Mouse (Mus musculus) heart, postnatal 0 days (tissue): ENCODE measurements around the gene Tulp2. TPM values are rescaled to one million over a fixed set of nuclear protein-coding genes. Genes with fewer than 3 reads are reported as not detected.

Experiments
- ATAC-seq: fragments of 200-750 bp; cut with Nextera tagmentation; 2 replicates; pipeline ENCODE4 v1.8.0; 2017; ENCODE audit warnings: low read depth, moderate number of reproducible peaks, moderate library complexity; ENCODE audit not compliant: insufficient read depth
- DNase-seq: peaks from one replicate; pipeline ENCODE4 v3.0.0-alpha.2; 2016; ENCODE audit warnings: low spot score
- H3K27ac ChIP-seq: fragments of 300-500 bp; sonication (generic); 2 replicates; pipeline ENCODE4 v1.5.1; 2014; ENCODE audit warnings: low read depth, mild to moderate bottlenecking
- H3K27me3 ChIP-seq: fragments of 300-500 bp; sonication (generic); 2 replicates; pipeline ENCODE4 v1.6.1; 2014; ENCODE audit warnings: low read length, mixed read lengths; ENCODE audit not compliant: control insufficient read depth, insufficient read depth
- H3K36me3 ChIP-seq: fragments of 300-500 bp; sonication (generic); replicated peaks from 2 replicates; pipeline ENCODE4 v1.6.1; 2014; ENCODE audit warnings: low read length, mixed read lengths; ENCODE audit not compliant: control insufficient read depth, insufficient read depth
- H3K4me1 ChIP-seq: fragments of 300-500 bp; sonication (generic); 2 replicates; pipeline ENCODE4 v1.6.1; 2014; ENCODE audit warnings: antibody characterized with exemption; ENCODE audit not compliant: control insufficient read depth, insufficient read depth
- H3K4me2 ChIP-seq: fragments of 300-500 bp; sonication (generic); 2 replicates; pipeline ENCODE4 v1.6.1; 2014; ENCODE audit warnings: low read depth, mild to moderate bottlenecking, low read length, moderate library complexity
- H3K4me3 ChIP-seq: fragments of 300-500 bp; sonication (generic); 2 replicates; pipeline ENCODE4 v1.5.1; 2014; ENCODE audit warnings: low read depth, low read length
- H3K9ac ChIP-seq: fragments of 300-500 bp; sonication (generic); replicated peaks from 2 replicates; pipeline ENCODE4 v1.6.1; 2014; ENCODE audit warnings: low read depth, low read length, mixed read lengths
- H3K9me3 ChIP-seq: fragments of 300-500 bp; sonication (generic); replicated peaks from 2 replicates; pipeline ENCODE4 v1.6.1; 2016; ENCODE audit warnings: low read length; ENCODE audit not compliant: control insufficient read depth
- CTCF ChIP-seq: IDR thresholded peaks from 2 replicates; pipeline ENCODE4 v1.5.1; 2016; ENCODE audit warnings: antibody characterized with exemption, control low read depth, low read depth
- EP300 ChIP-seq: IDR thresholded peaks from 2 replicates; pipeline ENCODE4 v1.6.1; 2016; ENCODE audit warnings: antibody characterized with exemption, low read depth
- WGBS: fragments of 180-500 bp; shearing (Covaris S2); extraction: QIAGEN DNeasy Blood & Tissue Kit; methylation state at CpG from one replicate; pipeline ENCODE4 v1.1.7; 2014; 5-methylcytosine and 5-hydroxymethylcytosine counted together
- polyA plus RNA-seq: library from polyadenylated mRNA; unstranded; fragments of >200 nt; fragmentation: Nextera tagmentation; extraction: Ambion mirVana; gene quantifications from 2 replicates; pipeline ENCODE4 v1.2.1, GENCODE M21; 2015
- total RNA-seq: library from RNA; depleted of rRNA; stranded (reverse); fragments of >200 nt; gene quantifications from 2 replicates; pipeline ENCODE4 v1.2.3, GENCODE M21; 2014; ENCODE audit warnings: low replicate concordance

Tulp2 gene
- total and polyA plus RNA-seq, 2 experiments from 2014 or later, result 0.20 TPM; not detected in 1

- no peak for DNase-seq
- TF ChIP-seq CTCF (no peak), EP300 (no peak)
- Histone ChIP-seq H3K36me3 (no peaks in the 10 kb centered on the region), H3K4me2 (no peak overlapping the region), H3K27me3 (no peaks in the 10 kb centered on the region), H3K27ac (no peak overlapping the region), H3K4me3 (no peak overlapping the region), H3K9ac (no peak overlapping the region), H3K9me3 (no peaks in the 10 kb centered on the region), H3K4me1 (no peaks in the 10 kb centered on the region)
- 45% methylated on average over 6 of the region's 6 CpGs for WGBS
- no peak for ATAC-seq
Observed at GRCm38 (mm10) chr7:45558907-45559306, 77.2 kb downstream of the Tulp2 start.

- ATAC-seq (no peak), DNase-seq (no peak)
- WGBS, result 75% methylated on average over 7 of the region's 7 CpGs
- Histone ChIP-seq H3K27ac (no peak overlapping the region), H3K4me2 (no peak overlapping the region), H3K27me3 (no peaks in the 10 kb centered on the region), H3K9me3 (no peaks in the 10 kb centered on the region), H3K36me3 (no peaks in the 10 kb centered on the region), H3K4me3 (no peak overlapping the region), H3K9ac (no peak overlapping the region), H3K4me1 (no peaks in the 10 kb centered on the region)
- TF ChIP-seq CTCF, result no peak
Observed at GRCm38 (mm10) chr7:45560241-45560640, 78.6 kb downstream of the Tulp2 start.

GRCm38 (mm10) chr7:45560843-45561623 lies 79.4 kb downstream of the Tulp2 start:
- Histone ChIP-seq H3K36me3 (no peaks in the 10 kb centered on the region), H3K4me3 (no peak overlapping the region), H3K27me3 (no peaks in the 10 kb centered on the region), H3K4me2 (no peak overlapping the region; the same call in 1 of the 2 replicates), H3K9me3 (no peaks in the 10 kb centered on the region), H3K9ac (no peak overlapping the region), H3K27ac (no peak overlapping the region), H3K4me1 (no peaks in the 10 kb centered on the region)
- DNase-seq, result peak; percentile 50
- ATAC-seq, result peak; percentile 71
- WGBS, result 19% methylated on average over 17 of the region's 17 CpGs
- TF ChIP-seq EP300 (no peak), CTCF (peak; percentile 90)

- no peak overlapping the region for H3K4me3 ChIP-seq
- H3K4me2 ChIP-seq, result no peak overlapping the region; the same call in 1 of the 2 replicates
- no peak overlapping the region for H3K9ac ChIP-seq
Observed at GRCm38 (mm10) chr7:45561624-45562520, 80.2 kb downstream of the Tulp2 start.

GRCm38 (mm10) chr7:45564811-45565210 lies 83.1 kb downstream of the Tulp2 start:
- ATAC-seq (no peak), DNase-seq (no peak)
- no peaks in the 10 kb centered on the region for H3K9me3 ChIP-seq
- H3K27ac ChIP-seq, result no peak overlapping the region
- no peak overlapping the region for H3K4me2 ChIP-seq
- H3K27me3 ChIP-seq, result no peaks in the 10 kb centered on the region
- no peak overlapping the region for H3K4me3 ChIP-seq
- no peak overlapping the region for H3K9ac ChIP-seq
- peaks cover 14% of the 10 kb centered on the region for H3K4me1 ChIP-seq
- no peaks in the 10 kb centered on the region for H3K36me3 ChIP-seq
- TF ChIP-seq CTCF, result no peak
- TF ChIP-seq EP300, result no peak
- 68% methylated on average over 2 of the region's 2 CpGs for WGBS

More at GRCm38 (mm10) chr7:45561624-45562520, 80.2 kb downstream of the Tulp2 start:
- Histone ChIP-seq H3K4me1 (no peaks in the 10 kb centered on the region), H3K27me3 (no peaks in the 10 kb centered on the region), H3K36me3 (no peaks in the 10 kb centered on the region), H3K9me3 (no peaks in the 10 kb centered on the region), H3K27ac (no peak overlapping the region)
- no peak for ATAC-seq
- DNase-seq, result no peak
- TF ChIP-seq EP300, result no peak
- no peak for TF ChIP-seq CTCF
- WGBS, result 37% methylated on average over 12 of the region's 12 CpGs
